Mouse (Mus musculus) sigmoid colon, adult 10 weeks (tissue): Measurements from ENCODE around the gene Gm34653. TPM values are rescaled to one million over a fixed set of nuclear protein-coding genes. Genes with fewer than 3 reads are reported as not detected.

ENCODE experiments used
- polyA plus RNA-seq: library from polyadenylated mRNA; stranded (reverse); fragments of 350-450 nt; fragmentation: Illumina TruSeq; extraction: RNeasy Lipid Tissue Mini Kit (QIAGEN cat#74804); gene quantifications from one replicate; pipeline ENCODE4 v1.2.3, GENCODE M21; 2014; ENCODE audit warnings: low read depth, low replicate concordance

The Gm34653 gene
- polyA plus RNA-seq = not detected

GRCm38 (mm10) chr2:34832766-34833457 is at the start of gene Gm34653:
Gene Gm34653, plus strand, starts transcription at chr2:34833007.

GRCm38 (mm10) chr2:34799357-34800256 is 33.2 kb upstream of the Gm34653 start, which contains the start of gene Rabepk:
Gene Rabepk, minus strand, starts transcription at chr2:34799912.

GRCm38 (mm10) chr2:34825827-34826459 is 6.9 kb upstream of the Gm34653 start, which contains the start of gene Fbxw2:
Gene Fbxw2, minus strand, starts transcription at chr2:34826311.

GRCm38 (mm10) chr2:34874271-34874670 is 41.5 kb downstream of the Gm34653 start, which contains the start of gene Cutal:
Gene Cutal, plus strand, starts transcription at chr2:34874396.

GRCm38 (mm10) chr2:34874816-34875345 is 42.1 kb downstream of the Gm34653 start, which contains the start of gene Psmd5:
Gene Psmd5, minus strand, starts transcription at chr2:34874968.

Other genes starting within 250 kb of the Gm34653 start
- 60.9 TPM for gene Gapvd1, start 77.8 kb upstream of the Gm34653 start, polyA plus RNA-seq
- gene Hspa5, start 61.0 kb upstream of the Gm34653 start, polyA plus RNA-seq = 787 TPM
- gene Rabepk, start 33.1 kb upstream of the Gm34653 start, polyA plus RNA-seq = 8.2 TPM
- gene Fbxw2, start 6.7 kb upstream of the Gm34653 start, polyA plus RNA-seq = 93.4 TPM
- gene Cutal, start 41.4 kb downstream of the Gm34653 start, polyA plus RNA-seq = 161 TPM
- 35.0 TPM for gene Psmd5, start 42.0 kb downstream of the Gm34653 start, polyA plus RNA-seq
- gene Phf19, start 81.0 kb downstream of the Gm34653 start, polyA plus RNA-seq = 0.44 TPM
- 9.8 TPM for gene Traf1, start 128.8 kb downstream of the Gm34653 start, polyA plus RNA-seq
- 1.7 TPM for gene Hc, start 228.4 kb downstream of the Gm34653 start, polyA plus RNA-seq